Mouse (Mus musculus) left cerebral cortex, adult 9 months (tissue): ENCODE measurements around the gene Sdhaf1.
A peak's percentile ranks its signal among the peaks of the same experiment; 100 is the strongest.

Experiments
- DNase-seq, 2 experiments: peaks; one replicate each; pipeline ENCODE4 v3.0.0; 2022; ENCODE audit warnings: low spot score in 2 of 2

Gene Sdhaf1

GRCm38 (mm10) chr7:30323795-30324194, at the start of gene Sdhaf1:
Sdhaf1 (minus strand) TSS chr7:30323895.
- DNase-seq: no peak

- no peak for DNase-seq
Measured at GRCm38 (mm10) chr7:30367466-30367865, 43.8 kb upstream of the Sdhaf1 start.

GRCm38 (mm10) chr7:30363344-30363738, 39.6 kb upstream of the Sdhaf1 start:
- DNase-seq: no peak

- peak in 1 of 2 experiments; percentile 66 for DNase-seq
Measured at GRCm38 (mm10) chr7:30362652-30363343, 39.1 kb upstream of the Sdhaf1 start, which contains the start of gene Lrfn3. Lrfn3 (minus strand) TSS chr7:30362772.

- DNase-seq: no peak
Measured at GRCm38 (mm10) chr7:30360028-30360427, 36.3 kb upstream of the Sdhaf1 start.

- DNase-seq: no peak
Measured at GRCm38 (mm10) chr7:30359276-30359865, 35.7 kb upstream of the Sdhaf1 start.

GRCm38 (mm10) chr7:30358378-30359186, 34.9 kb upstream of the Sdhaf1 start:
- DNase-seq: no peak

- no peak for DNase-seq
Measured at GRCm38 (mm10) chr7:30354059-30354458, 30.4 kb upstream of the Sdhaf1 start.

GRCm38 (mm10) chr7:30353279-30353822, 29.7 kb upstream of the Sdhaf1 start:
- peak in 1 of 2 experiments; percentile 78 for DNase-seq

GRCm38 (mm10) chr7:30347828-30348227, 24.1 kb upstream of the Sdhaf1 start:
- DNase-seq: peak; percentile 55 to 85

- DNase-seq: no peak
Measured at GRCm38 (mm10) chr7:30346635-30347379, 23.1 kb upstream of the Sdhaf1 start.

GRCm38 (mm10) chr7:30339432-30340109, 15.9 kb upstream of the Sdhaf1 start:
- no peak for DNase-seq

- peak in 1 of 2 experiments; percentile 91 for DNase-seq
Measured at GRCm38 (mm10) chr7:30336384-30336783, 12.7 kb upstream of the Sdhaf1 start.

GRCm38 (mm10) chr7:30335688-30336087, 12.0 kb upstream of the Sdhaf1 start:
- DNase-seq: peak in 1 of 2 experiments; percentile 50

GRCm38 (mm10) chr7:30334563-30334962, 10.9 kb upstream of the Sdhaf1 start:
- DNase-seq: no peak

GRCm38 (mm10) chr7:30333436-30333835, 9.7 kb upstream of the Sdhaf1 start:
- DNase-seq: peak; percentile 59 to 82

- DNase-seq: no peak
Measured at GRCm38 (mm10) chr7:30332622-30333259, 9.0 kb upstream of the Sdhaf1 start.

- DNase-seq: peak; percentile 96
Measured at GRCm38 (mm10) chr7:30331887-30332286, 8.2 kb upstream of the Sdhaf1 start.

- DNase-seq: no peak
Measured at GRCm38 (mm10) chr7:30328379-30328778, 4.7 kb upstream of the Sdhaf1 start.

- DNase-seq: no peak
Measured at GRCm38 (mm10) chr7:30327140-30327539, 3.4 kb upstream of the Sdhaf1 start.
